ENCODE assay signal across 28 mouse cellular contexts in genomic region chr12:73957676-73958075, GRCm38 (mm10). TPM values are rescaled to one million over a fixed set of nuclear protein-coding genes. Genes with fewer than 3 reads are reported as not detected.
DNase-seq lines count a peak whose midpoint lies in the region; ATAC-seq and TF ChIP-seq lines count a peak whose summit lies in the region.
"Had no signal": no experiment of that assay in that cellular context is flagged by ENCODE, and none has a peak within 500 bp of the region (broad histone marks: within the 10 kb centered on the region; RNA-seq: fewer than 3 reads in every experiment).

No protein-coding gene starts in this region.

- no peak for ATAC-seq in heart, embryonic 12.5 days (ENCODE audit: insufficient number of reproducible peaks, low FRiP score)
- ATAC-seq in stomach, postnatal 0 days (ENCODE audit: low FRiP score, low TSS enrichment) = no peak
- ATAC-seq: activated CD4-positive, CD25-positive, alpha-beta regulatory T cell, adult 4 months; forebrain, embryonic 15.5 days; hindbrain, postnatal 0 days; Patski had no signal

- peaks cover 21% of the 10 kb centered on the region for H3K4me1 ChIP-seq in heart, embryonic 12.5 days (replicated peaks)
- no peaks in the 10 kb centered on the region; the same call in 1 of the 2 replicates for H3K4me1 ChIP-seq in stomach, postnatal 0 days (replicated peaks; ENCODE audit: control insufficient read depth, insufficient read depth)

- TF ChIP-seq EP300 in stomach, postnatal 0 days (optimal IDR thresholded peaks at IDR 0.05) = no peak

- TF ChIP-seq CTCF in left cerebral cortex, adult 2 months (IDR thresholded peaks at IDR 0.05) = no peak
- TF ChIP-seq CTCF in layer of hippocampus, adult 2 months (conservative IDR thresholded peaks at IDR 0.05) = no peak
- no peak for TF ChIP-seq CTCF in stomach, postnatal 0 days (IDR thresholded peaks at IDR 0.05; ENCODE audit: low read depth)

- H3K9me3 ChIP-seq in heart, embryonic 12.5 days (replicated peaks) = no peaks in the 10 kb centered on the region
- no peaks in the 10 kb centered on the region for H3K9me3 ChIP-seq in stomach, postnatal 0 days (ENCODE audit: control insufficient read depth, low read length)
- H3K9me3 ChIP-seq: embryonic facial prominence, embryonic 15.5 days; forebrain, embryonic 10.5 days; forebrain, embryonic 15.5 days; heart, embryonic 10.5 days; heart, embryonic 15.5 days; hindbrain, embryonic 13.5 days had no signal

- no peak overlapping the region for H3K4me2 ChIP-seq in heart, embryonic 12.5 days
- no peak overlapping the region for H3K4me2 ChIP-seq in stomach, postnatal 0 days (replicated peaks; ENCODE audit: low read depth)
- H3K4me2 ChIP-seq: embryonic facial prominence, embryonic 15.5 days; forebrain, embryonic 15.5 days; heart, embryonic 15.5 days; hindbrain, embryonic 13.5 days had no signal

- DNase-seq in heart, adult 11 months = peak; percentile 23
- DNase-seq in left cerebral cortex, postnatal 25 days (ENCODE audit: low spot score in 2 of 2) = peak; percentile 27 to 67
- DNase-seq in left cerebral cortex, adult 2 months (ENCODE audit: extremely low spot score in 1 of 2, low spot score in 2 of 2) = no peak
- peak; percentile 51 to 78 for DNase-seq in layer of hippocampus, adult 2 months (ENCODE audit: low spot score in 2 of 2)
- DNase-seq in layer of hippocampus, adult 9-11 months = peak; percentile 86
- no peak for DNase-seq in stomach, postnatal 0 days (ENCODE audit: low spot score)
- no peak for DNase-seq in retina, postnatal 1 day
- DNase-seq: adrenal gland, postnatal 25 days; cerebellum, adult 2 months; cerebellum, postnatal 10 days; embryo, embryonic 11 days; gastrocnemius, adult 2 months; gastrocnemius, postnatal 36 days; heart, adult 18-20 months; heart, postnatal 14 days had no signal

- H3K36me3 ChIP-seq in heart, embryonic 12.5 days = no peaks in the 10 kb centered on the region
- H3K36me3 ChIP-seq in stomach, postnatal 0 days (ENCODE audit: control insufficient read depth, insufficient read depth, low read length) = no peaks in the 10 kb centered on the region
- H3K36me3 ChIP-seq: embryonic facial prominence, embryonic 15.5 days; forebrain, embryonic 10.5 days; forebrain, embryonic 15.5 days; heart, embryonic 10.5 days; heart, embryonic 15.5 days; hindbrain, embryonic 13.5 days had no signal

- 89% methylated on average over 3 of the region's 3 CpGs for WGBS in heart, embryonic 12.5 days
- WGBS in stomach, postnatal 0 days = 41% methylated on average over 3 of the region's 3 CpGs

- H3K27me3 ChIP-seq in heart, embryonic 12.5 days (replicated peaks) = no peaks in the 10 kb centered on the region
- no peaks in the 10 kb centered on the region for H3K27me3 ChIP-seq in stomach, postnatal 0 days (ENCODE audit: control insufficient read depth, insufficient read depth, low read length)
- H3K27me3 ChIP-seq: CH12.LX; embryonic facial prominence, embryonic 15.5 days; forebrain, embryonic 15.5 days; heart, embryonic 15.5 days; Patski had no signal

- no peak overlapping the region for H3K9ac ChIP-seq in heart, embryonic 12.5 days
- H3K9ac ChIP-seq in stomach, postnatal 0 days (ENCODE audit: low read length) = no peak overlapping the region
- H3K9ac ChIP-seq: embryonic facial prominence, embryonic 15.5 days; forebrain, embryonic 15.5 days; heart, embryonic 15.5 days; hindbrain, embryonic 13.5 days had no signal

- intact Hi-C loops in left cerebral cortex, postnatal 25 days (cut with DNase I) = no loop called here
- intact Hi-C loops in left cerebral cortex, adult 2 months (cut with DNase I) = no loop called here

- no peak overlapping the region for H3K27ac ChIP-seq in heart, embryonic 12.5 days (ENCODE audit: poor library complexity, severe bottlenecking)
- H3K27ac ChIP-seq in left cerebral cortex, adult 2 months = no peak overlapping the region
- H3K27ac ChIP-seq in layer of hippocampus, adult 2 months = peak overlapping the region; percentile 68
- H3K27ac ChIP-seq in stomach, postnatal 0 days (replicated peaks) = no peak overlapping the region
- H3K27ac ChIP-seq: embryonic facial prominence, embryonic 15.5 days; forebrain, embryonic 10.5 days; forebrain, embryonic 15.5 days; gastrocnemius, adult 2 months; heart, embryonic 10.5 days; heart, embryonic 15.5 days; hindbrain, embryonic 13.5 days; hindbrain, postnatal 0 days had no signal

- no peak overlapping the region for H3K4me3 ChIP-seq in heart, embryonic 12.5 days
- no peak overlapping the region for H3K4me3 ChIP-seq in left cerebral cortex, adult 2 months
- H3K4me3 ChIP-seq in layer of hippocampus, adult 2 months = no peak overlapping the region
- no peak overlapping the region for H3K4me3 ChIP-seq in stomach, postnatal 0 days (ENCODE audit: low read depth, low read length)
- H3K4me3 ChIP-seq: embryonic facial prominence, embryonic 15.5 days; erythroblast, embryonic 14.5 days; forebrain, embryonic 10.5 days; forebrain, embryonic 15.5 days; gastrocnemius, adult 2 months; heart, embryonic 10.5 days; heart, embryonic 15.5 days; hindbrain, embryonic 13.5 days had no signal

RNA-seq across cellular contexts. Expression of gene Snapc1, which starts 6.6 kb away (rescaled TPM):
- 18.6 and 20.3 TPM in 2 replicates for polyA plus RNA-seq in heart, embryonic 12.5 days (2016; fragmentation: Nextera tagmentation; extraction: Ambion mirVana)
- total RNA-seq in left cerebral cortex, postnatal 25 days (2021) = 10 to 100 TPM; 40.6 to 43.2 TPM
- 10 to 100 TPM; 45.4 to 51.6 TPM for total RNA-seq in left cerebral cortex, adult 2 months (2021)
- 10 to 100 TPM; 34.5 to 35.7 TPM for total RNA-seq in layer of hippocampus, adult 2 months (2021)
- polyA plus RNA-seq in stomach, postnatal 0 days (2015; fragmentation: Nextera tagmentation; extraction: Ambion mirVana) = 8.9 and 9.4 TPM in 2 replicates

RNA-seq across cellular contexts. Expression of gene Gm49321, which starts 20.2 kb away (rescaled TPM):
- polyA plus RNA-seq in heart, embryonic 12.5 days (2016; fragmentation: Nextera tagmentation; extraction: Ambion mirVana) = 7.8 and 10.7 TPM in 2 replicates
- 10 to 100 TPM; 11.8 to 16.9 TPM for total RNA-seq in left cerebral cortex, postnatal 25 days (2021)
- 10 to 100 TPM; 11.8 to 15.7 TPM for total RNA-seq in left cerebral cortex, adult 2 months (2021)
- total RNA-seq in layer of hippocampus, adult 2 months (2021) = 10 to 100 TPM; 12.7 to 13.8 TPM
- 5.7 and 7.0 TPM in 2 replicates for polyA plus RNA-seq in stomach, postnatal 0 days (2015; fragmentation: Nextera tagmentation; extraction: Ambion mirVana)
- total RNA-seq: CH12.LX; hematopoietic stem cell, adult 5-6 weeks; hindbrain, postnatal 0 days had no signal
- polyA plus RNA-seq: cerebellum, adult 2 months; erythroblast, embryonic 14.5 days had no signal

RNA-seq across cellular contexts. Expression of gene Syt16, which starts 39.8 kb away (rescaled TPM):
- 0.33 and 0.81 TPM in 2 replicates for polyA plus RNA-seq in heart, embryonic 12.5 days (2016; fragmentation: Nextera tagmentation; extraction: Ambion mirVana)
- 100 to 1,000 TPM in 1 of 2 experiments, 10 to 100 TPM in 1; 96.3 to 101 TPM for total RNA-seq in left cerebral cortex, postnatal 25 days (2021)
- total RNA-seq in left cerebral cortex, adult 2 months (2021) = 10 to 100 TPM; 78.1 to 82.7 TPM
- 10 to 100 TPM; 51.5 to 56.6 TPM for total RNA-seq in layer of hippocampus, adult 2 months (2021)
- polyA plus RNA-seq in stomach, postnatal 0 days (2015; fragmentation: Nextera tagmentation; extraction: Ambion mirVana) = 11.0 and 11.2 TPM in 2 replicates
- total RNA-seq: gastrocnemius, adult 2 months; gastrocnemius, postnatal 36 days; heart, adult 18-20 months; heart, postnatal 14 days; hematopoietic stem cell, adult 5-6 weeks had no signal
- polyA plus RNA-seq: activated CD4-positive, CD25-positive, alpha-beta regulatory T cell, adult 4 months; erythroblast, embryonic 14.5 days; Patski had no signal

RNA-seq across cellular contexts. Expression of gene Hif1a, which starts 56.5 kb away (rescaled TPM):
- 219 and 235 TPM in 2 replicates for polyA plus RNA-seq in heart, embryonic 12.5 days (2016; fragmentation: Nextera tagmentation; extraction: Ambion mirVana)
- total RNA-seq in left cerebral cortex, postnatal 25 days (2021) = 10 to 100 TPM; 56.7 to 58.9 TPM
- 10 to 100 TPM; 51.7 to 53.3 TPM for total RNA-seq in left cerebral cortex, adult 2 months (2021)
- total RNA-seq in layer of hippocampus, adult 2 months (2021) = 10 to 100 TPM; 56.1 to 57.8 TPM
- polyA plus RNA-seq in stomach, postnatal 0 days (2015; fragmentation: Nextera tagmentation; extraction: Ambion mirVana) = 30.0 and 30.4 TPM in 2 replicates

Comparison
In these comparisons a context has a peak if more than half of its experiments do, and no peak if none do; other contexts are left out.
1. DNase-seq: peak in heart, adult 11 months (single experiment), left cerebral cortex, postnatal 25 days (2 of 2), layer of hippocampus, adult 2 months (2 of 2) and layer of hippocampus, adult 9-11 months (single experiment); none in left cerebral cortex, adult 2 months (0 of 2), stomach, postnatal 0 days (single experiment) and retina, postnatal 1 day (single experiment).